Mouse (Mus musculus) intestine, postnatal 0 days (tissue): ENCODE results near the gene Scarf2. TPM values are rescaled to one million over a fixed set of nuclear protein-coding genes. Genes with fewer than 3 reads are reported as not detected.

Source experiments
- ATAC-seq: fragments of 200-750 bp; cut with Nextera tagmentation; 2 replicates; pipeline ENCODE4 v1.8.0; 2017; ENCODE audit warnings: mild to moderate bottlenecking, moderate TSS enrichment, moderate library complexity
- H3K27ac ChIP-seq: fragments of 300-500 bp; sonication (generic); 2 replicates; pipeline ENCODE4 v1.5.1; 2014; ENCODE audit warnings: mild to moderate bottlenecking, low read depth, low read length, moderate library complexity
- H3K27me3 ChIP-seq: fragments of 300-500 bp; sonication (generic); replicated peaks from 2 replicates; pipeline ENCODE4 v1.6.1; 2014; ENCODE audit warnings: low read length, mixed read lengths; ENCODE audit not compliant: control insufficient read depth, insufficient read depth
- H3K36me3 ChIP-seq: fragments of 300-500 bp; sonication (generic); 2 replicates; pipeline ENCODE4 v1.6.1; 2014; ENCODE audit warnings: mild to moderate bottlenecking, moderate library complexity; ENCODE audit not compliant: control insufficient read depth, insufficient read depth
- H3K4me1 ChIP-seq: fragments of 300-500 bp; sonication (generic); replicated peaks from 2 replicates; pipeline ENCODE4 v1.6.1; 2014; ENCODE audit warnings: antibody characterized with exemption, low read length, mixed read lengths; ENCODE audit not compliant: control insufficient read depth, insufficient read depth
- H3K4me2 ChIP-seq: fragments of 300-500 bp; sonication (generic); replicated peaks from 2 replicates; pipeline ENCODE4 v1.6.1; 2014; ENCODE audit warnings: low read depth, mild to moderate bottlenecking, moderate library complexity
- H3K4me3 ChIP-seq: fragments of 300-500 bp; sonication (generic); 2 replicates; pipeline ENCODE4 v1.5.1; 2014; ENCODE audit warnings: low read depth, low read length
- H3K9ac ChIP-seq: fragments of 300-500 bp; sonication (generic); 2 replicates; pipeline ENCODE4 v1.6.1; 2014; ENCODE audit warnings: mild to moderate bottlenecking, low read depth, low read length
- H3K9me3 ChIP-seq: fragments of 300-500 bp; sonication (generic); 2 replicates; pipeline ENCODE4 v1.6.1; 2016; ENCODE audit warnings: mixed run types; ENCODE audit not compliant: control insufficient read depth
- CTCF ChIP-seq: sonication (generic); IDR thresholded peaks from 2 replicates; pipeline ENCODE4 v1.5.1; 2016; ENCODE audit warnings: low read depth, mild to moderate bottlenecking, control low read depth, antibody characterized with exemption, moderate library complexity
- WGBS: fragments of 180-500 bp; shearing (Covaris S2); extraction: QIAGEN DNeasy Blood & Tissue Kit; methylation state at CpG from one replicate; pipeline ENCODE4 v1.1.7; 2014; 5-methylcytosine and 5-hydroxymethylcytosine counted together
- polyA plus RNA-seq: library from polyadenylated mRNA; unstranded; fragments of >200 nt; fragmentation: Nextera tagmentation; extraction: Ambion mirVana; gene quantifications from 2 replicates; pipeline ENCODE4 v1.2.1, GENCODE M21; 2015

The Scarf2 gene
- polyA plus RNA-seq, 1 experiment from 2014 or later: 6.9 TPM

DNA sequence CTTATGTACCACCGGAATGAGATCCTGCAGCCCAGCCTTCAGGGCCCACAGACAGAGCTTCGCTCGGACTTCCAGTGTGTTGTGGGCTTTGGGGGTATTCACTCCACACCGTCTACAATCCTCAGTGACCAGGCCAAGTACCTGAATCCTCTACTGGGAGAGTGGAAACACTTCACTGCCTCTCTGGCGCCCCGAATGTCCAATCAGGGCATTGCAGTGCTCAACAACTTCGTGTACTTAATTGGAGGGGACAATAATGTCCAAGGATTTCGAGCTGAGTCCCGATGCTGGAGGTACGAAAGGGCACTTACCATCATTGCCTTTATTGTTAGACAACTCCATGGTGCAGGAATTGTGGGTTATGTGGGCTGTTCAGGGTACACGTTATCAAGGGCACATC lies 20.3 kb upstream of the Scarf2 start:
- Histone ChIP-seq H3K36me3 (peaks cover 54% of the 10 kb centered on the region), H3K9ac (no peak overlapping the region), H3K27ac (no peak overlapping the region), H3K4me3 (no peak overlapping the region), H3K4me1 (no peaks in the 10 kb centered on the region), H3K9me3 (no peaks in the 10 kb centered on the region), H3K4me2 (no peak overlapping the region), H3K27me3 (no peaks in the 10 kb centered on the region)
- no peak for ATAC-seq
- WGBS: 68% methylated on average over 11 of the region's 11 CpGs
- peak; percentile 77 for TF ChIP-seq CTCF

- Histone ChIP-seq H3K9me3 (no peaks in the 10 kb centered on the region), H3K27ac (no peak overlapping the region), H3K36me3 (peaks cover 59% of the 10 kb centered on the region), H3K4me2 (no peak overlapping the region), H3K4me3 (no peak overlapping the region), H3K27me3 (no peaks in the 10 kb centered on the region), H3K9ac (no peak overlapping the region), H3K4me1 (no peaks in the 10 kb centered on the region)
- no peak for TF ChIP-seq CTCF
- WGBS: 84% methylated on average over 4 of the region's 4 CpGs
- no peak for ATAC-seq
These were observed 18.9 kb upstream of the Scarf2 start for GRCm38 (mm10) chr16:17778223-17778622.

DNA sequence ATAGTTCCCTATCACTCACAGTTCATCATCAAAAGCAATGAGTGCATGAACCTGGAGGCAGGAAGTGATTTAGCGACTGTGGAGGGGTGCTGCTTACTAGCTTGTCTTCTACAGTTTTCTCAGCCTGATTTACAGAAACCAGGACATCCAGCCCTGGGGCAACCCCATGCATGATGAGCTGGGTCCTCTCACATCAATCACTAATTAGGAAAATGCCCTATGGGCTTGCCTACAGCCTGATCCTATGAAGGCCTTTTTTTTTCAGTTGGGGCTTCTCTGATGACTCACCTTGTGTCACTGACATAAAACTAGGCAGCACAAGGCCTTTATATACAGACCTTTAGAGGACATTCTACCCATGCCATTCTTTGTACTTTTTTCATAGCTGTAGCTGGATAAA lies 17.4 kb upstream of the Scarf2 start:
- Histone ChIP-seq H3K9me3 (no peaks in the 10 kb centered on the region), H3K27me3 (no peaks in the 10 kb centered on the region), H3K4me3 (no peak overlapping the region), H3K9ac (no peak overlapping the region), H3K36me3 (peaks cover 62% of the 10 kb centered on the region), H3K4me2 (no peak overlapping the region), H3K27ac (no peak overlapping the region), H3K4me1 (no peaks in the 10 kb centered on the region)
- ATAC-seq: no peak
- WGBS: 80% methylated on average over 1 of the region's 1 CpGs
- no peak for TF ChIP-seq CTCF

GRCm38 (mm10) chr16:17785337-17785736 lies 11.7 kb upstream of the Scarf2 start:
- Histone ChIP-seq H3K4me3 (no peak overlapping the region), H3K4me2 (no peak overlapping the region), H3K9ac (no peak overlapping the region), H3K27me3 (no peaks in the 10 kb centered on the region), H3K4me1 (no peaks in the 10 kb centered on the region), H3K27ac (no peak overlapping the region), H3K9me3 (no peaks in the 10 kb centered on the region), H3K36me3 (peaks cover 73% of the 10 kb centered on the region)
- 65% methylated on average over 3 of the region's 3 CpGs for WGBS
- TF ChIP-seq CTCF: peak; percentile 67
- no peak for ATAC-seq

- Histone ChIP-seq H3K36me3 (peaks cover 48% of the 10 kb centered on the region), H3K27ac (no peak overlapping the region), H3K4me2 (no peak overlapping the region), H3K9ac (no peak overlapping the region), H3K27me3 (peaks cover 17% of the 10 kb centered on the region), H3K4me3 (no peak overlapping the region), H3K4me1 (no peaks in the 10 kb centered on the region), H3K9me3 (no peaks in the 10 kb centered on the region)
- WGBS: 73% methylated on average over 3 of the region's 3 CpGs
- TF ChIP-seq CTCF: no peak
- ATAC-seq: no peak
These were observed 4.4 kb upstream of the Scarf2 start for GRCm38 (mm10) chr16:17792728-17793127.

GRCm38 (mm10) chr16:17794047-17794446 lies 3.0 kb upstream of the Scarf2 start:
- Histone ChIP-seq H3K4me1 (no peaks in the 10 kb centered on the region), H3K9ac (no peak overlapping the region), H3K27me3 (peaks cover 25% of the 10 kb centered on the region), H3K4me2 (no peak overlapping the region), H3K36me3 (peaks cover 36% of the 10 kb centered on the region), H3K4me3 (no peak overlapping the region), H3K9me3 (no peaks in the 10 kb centered on the region), H3K27ac (no peak overlapping the region)
- ATAC-seq: no peak
- WGBS: 91% methylated on average over 4 of the region's 4 CpGs
- TF ChIP-seq CTCF: no peak

- Histone ChIP-seq H3K9me3 (no peaks in the 10 kb centered on the region), H3K27ac (no peak overlapping the region), H3K36me3 (peaks cover 21% of the 10 kb centered on the region), H3K4me3 (no peak overlapping the region), H3K27me3 (peaks cover 34% of the 10 kb centered on the region), H3K4me2 (no peak overlapping the region), H3K4me1 (no peaks in the 10 kb centered on the region), H3K9ac (no peak overlapping the region)
- 78% methylated on average over 5 of the region's 5 CpGs for WGBS
- no peak for ATAC-seq
- TF ChIP-seq CTCF: peak; percentile 57
These were observed 1.4 kb upstream of the Scarf2 start for GRCm38 (mm10) chr16:17795643-17796042.
